Mouse (Mus musculus) embryonic facial prominence, embryonic 13.5 days (tissue): ENCODE measurements around the gene H2-DMb2. TPM values are rescaled to one million over a fixed set of nuclear protein-coding genes. Genes with fewer than 3 reads are reported as not detected.

Experiments used
- ATAC-seq: fragments of 200-750 bp; cut with Nextera tagmentation; 2 replicates; pipeline ENCODE4 v1.8.0; 2017; ENCODE audit warnings: low read depth; ENCODE audit not compliant: insufficient number of reproducible peaks, insufficient read depth, low FRiP score, low TSS enrichment
- H3K27ac ChIP-seq: fragments of 300-500 bp; sonication (generic); 2 replicates; pipeline ENCODE4 v1.5.1; 2015; ENCODE audit warnings: moderate library complexity, mild to moderate bottlenecking, inconsistent platforms
- H3K27me3 ChIP-seq: fragments of 300-500 bp; sonication (generic); 2 replicates; pipeline ENCODE4 v1.6.1; 2015; ENCODE audit warnings: mild to moderate bottlenecking, inconsistent platforms
- H3K36me3 ChIP-seq: fragments of 300-500 bp; sonication (generic); 2 replicates; pipeline ENCODE4 v1.6.1; 2015; ENCODE audit warnings: mild to moderate bottlenecking, inconsistent platforms
- H3K4me1 ChIP-seq: fragments of 300-500 bp; sonication (generic); 2 replicates; pipeline ENCODE4 v1.6.1; 2015; ENCODE audit warnings: inconsistent platforms
- H3K4me2 ChIP-seq: fragments of 300-500 bp; sonication (generic); 2 replicates; pipeline ENCODE4 v1.6.1; 2015; ENCODE audit warnings: moderate library complexity, mild to moderate bottlenecking, inconsistent platforms
- H3K4me3 ChIP-seq: fragments of 300-500 bp; sonication (generic); 2 replicates; pipeline ENCODE4 v1.5.1; 2015; ENCODE audit warnings: mild to moderate bottlenecking, inconsistent platforms
- H3K9ac ChIP-seq: fragments of 300-500 bp; sonication (generic); 2 replicates; pipeline ENCODE4 v1.6.1; 2015; ENCODE audit warnings: mild to moderate bottlenecking, inconsistent platforms
- H3K9me3 ChIP-seq: fragments of 300-500 bp; sonication (generic); 2 replicates; pipeline ENCODE4 v1.6.1; 2016; ENCODE audit warnings: inconsistent platforms
- WGBS: fragments of 180-500 bp; shearing (Covaris S2); methylation state at CpG from one replicate; pipeline ENCODE4 v1.1.7; 2015; ENCODE audit warnings: mixed read lengths; 5-methylcytosine and 5-hydroxymethylcytosine counted together
- polyA plus RNA-seq: library from polyadenylated mRNA; unstranded; fragments of >200 nt; fragmentation: Nextera tagmentation; extraction: Ambion mirVana; gene quantifications from 2 replicates; pipeline ENCODE4 v1.2.1, GENCODE M21; 2015

H2-DMb2 gene
- polyA plus RNA-seq: 0.67 and 1.1 TPM in 2 replicates

- Histone ChIP-seq H3K4me3 (no peak within 1 kb of the TSS), H3K9ac (0 out of 2 replicates have a peak within 1 kb of the TSS, but pooled peaks have one; percentile 6), H3K4me2 (no peak within 1 kb of the TSS), H3K27ac (0 out of 2 replicates have a peak within 1 kb of the TSS, but pooled peaks have one; percentile 28), H3K9me3 (no peaks in the 10 kb centered on the region), H3K27me3 (peaks cover 39% of the 10 kb centered on the region), H3K36me3 (no peaks in the 10 kb centered on the region), H3K4me1 (peaks cover 24% of the 10 kb centered on the region)
- 21% methylated on average over 7 of the region's 7 CpGs for WGBS
- ATAC-seq: no peak
These were observed at the start of gene H2-DMb2 for GRCm38 (mm10) chr17:34143033-34143432. TSS of gene H2-DMb2 (plus strand) at chr17:34143307.

GRCm38 (mm10) chr17:34094283-34095035 is 48.6 kb upstream of the H2-DMb2 start:
- Histone ChIP-seq H3K4me2 (no peak overlapping the region), H3K27me3 (no peaks in the 10 kb centered on the region), H3K4me1 (peaks cover 5% of the 10 kb centered on the region; the same call in 1 of the 2 replicates), H3K9me3 (no peaks in the 10 kb centered on the region), H3K4me3 (no peak overlapping the region), H3K9ac (no peak overlapping the region), H3K36me3 (no peaks in the 10 kb centered on the region), H3K27ac (no peak overlapping the region)
- 82% methylated on average over 27 of the region's 27 CpGs for WGBS
- ATAC-seq: no peak

GRCm38 (mm10) chr17:34096497-34097010 is 46.6 kb upstream of the H2-DMb2 start:
- Histone ChIP-seq H3K4me3 (no peak overlapping the region), H3K9me3 (no peaks in the 10 kb centered on the region), H3K4me1 (peaks cover 9% of the 10 kb centered on the region; the same call in 1 of the 2 replicates), H3K27me3 (no peaks in the 10 kb centered on the region), H3K9ac (no peak overlapping the region), H3K36me3 (no peaks in the 10 kb centered on the region), H3K4me2 (no peak overlapping the region), H3K27ac (no peak overlapping the region)
- no peak for ATAC-seq
- WGBS: 78% methylated on average over 3 of the region's 3 CpGs

- WGBS: 60% methylated on average over 5 of the region's 5 CpGs
- H3K27ac ChIP-seq: no peak overlapping the region
- no peaks in the 10 kb centered on the region for H3K9me3 ChIP-seq
- no peak overlapping the region for H3K4me3 ChIP-seq
- H3K9ac ChIP-seq: no peak overlapping the region
- H3K36me3 ChIP-seq: no peaks in the 10 kb centered on the region
- no peak overlapping the region for H3K4me2 ChIP-seq
- no peak for ATAC-seq
- H3K27me3 ChIP-seq: no peaks in the 10 kb centered on the region
- H3K4me1 ChIP-seq: peaks cover 9% of the 10 kb centered on the region; the same call in 1 of the 2 replicates
These were observed 45.8 kb upstream of the H2-DMb2 start for GRCm38 (mm10) chr17:34097272-34097671.

GRCm38 (mm10) chr17:34098709-34099479 is 44.2 kb upstream of the H2-DMb2 start:
- no peak overlapping the region for H3K4me2 ChIP-seq
- H3K9me3 ChIP-seq: no peaks in the 10 kb centered on the region
- no peak overlapping the region for H3K4me3 ChIP-seq
- no peaks in the 10 kb centered on the region for H3K36me3 ChIP-seq
- WGBS: 60% methylated on average over 10 of the region's 10 CpGs
- no peak for ATAC-seq
- H3K9ac ChIP-seq: no peak overlapping the region
- no peaks in the 10 kb centered on the region for H3K27me3 ChIP-seq
- H3K4me1 ChIP-seq: peaks cover 4% of the 10 kb centered on the region; the same call in 1 of the 2 replicates
- H3K27ac ChIP-seq: no peak overlapping the region

- Histone ChIP-seq H3K27me3 (no peaks in the 10 kb centered on the region), H3K4me2 (no peak overlapping the region), H3K9me3 (no peaks in the 10 kb centered on the region), H3K9ac (no peak overlapping the region), H3K27ac (no peak overlapping the region), H3K36me3 (no peaks in the 10 kb centered on the region), H3K4me1 (peaks cover 4% of the 10 kb centered on the region; the same call in 1 of the 2 replicates), H3K4me3 (no peak overlapping the region)
- 56% methylated on average over 5 of the region's 5 CpGs for WGBS
- ATAC-seq: no peak
These were observed 43.6 kb upstream of the H2-DMb2 start for GRCm38 (mm10) chr17:34099531-34099930.

- Histone ChIP-seq H3K27ac (no peak overlapping the region), H3K36me3 (no peaks in the 10 kb centered on the region), H3K4me1 (peaks cover 4% of the 10 kb centered on the region; the same call in 1 of the 2 replicates), H3K9me3 (no peaks in the 10 kb centered on the region), H3K9ac (no peak overlapping the region), H3K27me3 (no peaks in the 10 kb centered on the region), H3K4me2 (no peak overlapping the region), H3K4me3 (no peak overlapping the region)
- ATAC-seq: no peak
- 29% methylated on average over 5 of the region's 5 CpGs for WGBS
These were observed 41.9 kb upstream of the H2-DMb2 start for GRCm38 (mm10) chr17:34101185-34101584.

- 9% methylated on average over 12 of the region's 12 CpGs for WGBS
- H3K27ac ChIP-seq: no peak overlapping the region
- no peak overlapping the region for H3K4me3 ChIP-seq
- H3K9me3 ChIP-seq: no peaks in the 10 kb centered on the region
- no peaks in the 10 kb centered on the region for H3K36me3 ChIP-seq
- peaks cover 4% of the 10 kb centered on the region; the same call in 1 of the 2 replicates for H3K4me1 ChIP-seq
- H3K27me3 ChIP-seq: no peaks in the 10 kb centered on the region
- peak overlapping the region; percentile 32 for H3K4me2 ChIP-seq
- ATAC-seq: no peak
- no peak overlapping the region for H3K9ac ChIP-seq
These were observed 41.5 kb upstream of the H2-DMb2 start for GRCm38 (mm10) chr17:34101604-34102032.

GRCm38 (mm10) chr17:34102831-34103230 is 40.3 kb upstream of the H2-DMb2 start:
- peaks cover 4% of the 10 kb centered on the region; the same call in 1 of the 2 replicates for H3K4me1 ChIP-seq
- no peaks in the 10 kb centered on the region for H3K27me3 ChIP-seq
- H3K4me2 ChIP-seq: no peak overlapping the region
- no peaks in the 10 kb centered on the region for H3K9me3 ChIP-seq
- no peaks in the 10 kb centered on the region for H3K36me3 ChIP-seq
- H3K9ac ChIP-seq: no peak overlapping the region
- H3K4me3 ChIP-seq: no peak overlapping the region
- WGBS: 81% methylated on average over 6 of the region's 6 CpGs
- no peak overlapping the region for H3K27ac ChIP-seq
- no peak for ATAC-seq

- Histone ChIP-seq H3K9me3 (no peaks in the 10 kb centered on the region), H3K4me2 (no peak overlapping the region), H3K27ac (no peak overlapping the region), H3K4me1 (no peaks in the 10 kb centered on the region; the same call in 1 of the 2 replicates), H3K9ac (no peak overlapping the region), H3K27me3 (no peaks in the 10 kb centered on the region), H3K36me3 (peaks cover 9% of the 10 kb centered on the region), H3K4me3 (no peak overlapping the region)
- WGBS: 87% methylated on average over 9 of the region's 9 CpGs
- no peak for ATAC-seq
These were observed 38.3 kb upstream of the H2-DMb2 start for GRCm38 (mm10) chr17:34104804-34105203.

- no peak for ATAC-seq
- Histone ChIP-seq H3K4me2 (no peak overlapping the region), H3K27me3 (no peaks in the 10 kb centered on the region), H3K27ac (no peak overlapping the region), H3K4me3 (no peak overlapping the region), H3K36me3 (peaks cover 27% of the 10 kb centered on the region), H3K4me1 (no peaks in the 10 kb centered on the region; the same call in 1 of the 2 replicates), H3K9ac (no peak overlapping the region), H3K9me3 (no peaks in the 10 kb centered on the region)
- WGBS: 84% methylated on average over 7 of the region's 7 CpGs
These were observed 36.6 kb upstream of the H2-DMb2 start for GRCm38 (mm10) chr17:34106555-34106954.
